Mouse (Mus musculus): ENCODE results near the gene Tmem189. TPM values are rescaled to one million over a fixed set of nuclear protein-coding genes. Genes with fewer than 3 reads are reported as not detected.

Tmem189 gene
- polyA plus RNA-seq, 1 experiment from 2014 or later, result 33.4 TPM

DNA sequence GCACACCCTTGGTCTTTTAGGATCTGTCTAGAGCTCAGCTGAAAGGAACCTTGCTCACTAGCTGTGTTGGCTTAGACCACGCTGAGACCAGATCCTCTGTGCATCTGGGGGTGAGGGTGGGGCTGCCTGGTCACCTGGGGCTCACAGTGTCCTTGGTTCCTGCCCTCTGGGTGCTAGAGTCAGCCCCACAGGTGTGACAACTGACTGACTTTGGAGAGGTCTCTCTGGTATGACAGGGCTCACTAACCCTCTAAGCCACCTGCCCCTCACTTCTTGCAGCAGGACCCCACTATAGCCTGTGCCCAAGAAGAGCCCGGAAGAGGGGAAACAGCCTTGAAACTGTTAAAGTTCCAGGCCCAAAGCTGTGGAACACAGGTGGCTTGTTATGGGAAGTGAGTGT lies 87.3 kb downstream of the Tmem189 start:
- Histone ChIP-seq H3K9me3 (no peaks in the 10 kb centered on the region), H3K4me3 (no peak overlapping the region), H3K27ac (no peak overlapping the region), H3K4me2 (no peak overlapping the region), H3K4me1 (peaks cover 3% of the 10 kb centered on the region; the same call in 1 of the 2 replicates), H3K9ac (no peak overlapping the region), H3K36me3 (replicated peaks) (0 out of 2 replicates have a peak, but pooled peaks cover 3% of the 10 kb centered on the region), H3K27me3 (replicated peaks) (no peaks in the 10 kb centered on the region)
- WGBS, result 86% methylated on average over 2 of the region's 2 CpGs
- ATAC-seq (replicated peaks), result no peak

DNA sequence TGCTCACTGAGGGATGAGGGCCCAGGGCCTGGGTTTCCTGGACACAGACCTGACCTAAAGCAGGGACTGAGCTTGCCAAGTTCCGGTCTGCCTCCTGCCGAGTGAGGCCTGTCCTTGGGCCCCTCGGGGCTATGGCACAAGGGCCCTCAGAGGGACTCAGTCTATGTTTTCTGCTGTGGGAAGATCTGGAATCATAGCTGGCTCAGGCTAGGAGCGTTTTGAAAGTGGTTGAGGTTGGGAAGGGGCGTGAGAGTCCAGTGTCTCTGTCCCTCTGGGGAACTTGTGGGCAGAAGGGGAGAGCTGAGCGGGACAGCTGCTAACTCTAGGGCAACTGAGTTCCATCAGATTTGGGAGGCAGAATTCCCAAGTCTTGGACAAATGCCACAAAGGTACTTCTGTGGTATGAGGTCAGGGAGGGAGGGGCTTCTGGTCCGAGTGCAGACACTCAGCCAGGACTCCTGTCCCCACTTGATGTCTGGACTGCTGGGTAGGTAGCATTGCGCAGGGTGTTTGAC lies 89.1 kb downstream of the Tmem189 start:
- H3K36me3 ChIP-seq (replicated peaks), result no peaks in the 10 kb centered on the region
- H3K4me1 ChIP-seq, result peaks cover 7% of the 10 kb centered on the region; the same call in 1 of the 2 replicates
- 78% methylated on average over 8 of the region's 8 CpGs for WGBS
- H3K27ac ChIP-seq, result no peak overlapping the region
- no peak overlapping the region for H3K9ac ChIP-seq
- H3K4me3 ChIP-seq, result no peak overlapping the region
- no peak for ATAC-seq (replicated peaks)
- no peaks in the 10 kb centered on the region for H3K9me3 ChIP-seq
- no peak overlapping the region for H3K4me2 ChIP-seq
- H3K27me3 ChIP-seq (replicated peaks), result no peaks in the 10 kb centered on the region

DNA sequence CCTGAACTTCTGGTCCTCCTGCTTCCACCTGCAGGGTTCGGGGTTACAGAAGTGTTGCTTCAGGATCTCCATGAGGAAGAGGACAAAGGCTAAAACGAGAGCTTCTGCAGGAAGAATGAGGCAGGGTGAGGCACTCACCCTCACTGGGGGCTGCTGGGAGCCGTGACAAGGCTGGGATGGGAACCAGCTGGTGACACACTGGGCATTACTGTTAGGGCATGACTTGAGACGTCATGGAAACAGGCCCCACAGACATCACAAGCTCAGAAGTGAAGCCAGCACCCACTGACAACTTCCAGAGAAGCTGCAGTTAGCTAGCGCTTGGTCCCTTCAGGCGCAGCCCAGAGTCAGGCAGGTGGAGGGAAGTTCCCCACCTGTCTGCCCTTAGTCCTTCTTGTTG lies 89.7 kb downstream of the Tmem189 start:
- peaks cover 7% of the 10 kb centered on the region; the same call in 1 of the 2 replicates for H3K4me1 ChIP-seq
- no peaks in the 10 kb centered on the region for H3K27me3 ChIP-seq (replicated peaks)
- H3K9me3 ChIP-seq, result no peaks in the 10 kb centered on the region
- H3K4me2 ChIP-seq, result no peak overlapping the region
- no peak overlapping the region for H3K27ac ChIP-seq
- whole genome bisulfite sequencing, result 73% methylated on average over 6 of the region's 6 CpGs
- ATAC-seq (replicated peaks), result no peak
- H3K4me3 ChIP-seq, result no peak overlapping the region
- H3K9ac ChIP-seq, result no peak overlapping the region
- no peaks in the 10 kb centered on the region for H3K36me3 ChIP-seq (replicated peaks)

DNA sequence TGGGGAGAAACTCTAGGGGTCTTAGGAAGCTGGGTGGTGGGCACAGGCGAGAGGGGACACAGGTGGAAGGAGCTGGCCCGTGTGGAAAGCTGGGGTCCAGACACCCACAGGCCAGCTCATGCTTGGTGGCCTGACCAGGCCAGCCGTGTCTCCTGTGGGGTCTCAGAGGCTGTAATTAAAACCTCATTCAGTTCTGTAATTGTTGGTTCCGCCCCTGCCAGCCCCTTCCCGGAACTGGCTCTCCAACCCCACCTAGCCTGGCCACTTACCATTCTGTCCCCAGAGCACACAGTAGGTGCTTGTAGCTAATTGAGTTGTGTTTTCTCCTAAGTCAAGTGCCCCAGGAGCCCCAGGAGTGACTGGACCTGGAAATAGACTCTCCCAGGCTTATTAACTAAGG lies 90.4 kb downstream of the Tmem189 start:
- H3K36me3 ChIP-seq (replicated peaks), result no peaks in the 10 kb centered on the region
- H3K9me3 ChIP-seq, result no peaks in the 10 kb centered on the region
- no peak overlapping the region for H3K27ac ChIP-seq
- WGBS, result 75% methylated on average over 5 of the region's 5 CpGs
- no peak for ATAC-seq (replicated peaks)
- H3K4me1 ChIP-seq, result peaks cover 7% of the 10 kb centered on the region; the same call in 1 of the 2 replicates
- H3K4me3 ChIP-seq, result no peak overlapping the region
- H3K4me2 ChIP-seq, result no peak overlapping the region
- no peak overlapping the region for H3K9ac ChIP-seq
- H3K27me3 ChIP-seq (replicated peaks), result no peaks in the 10 kb centered on the region

DNA sequence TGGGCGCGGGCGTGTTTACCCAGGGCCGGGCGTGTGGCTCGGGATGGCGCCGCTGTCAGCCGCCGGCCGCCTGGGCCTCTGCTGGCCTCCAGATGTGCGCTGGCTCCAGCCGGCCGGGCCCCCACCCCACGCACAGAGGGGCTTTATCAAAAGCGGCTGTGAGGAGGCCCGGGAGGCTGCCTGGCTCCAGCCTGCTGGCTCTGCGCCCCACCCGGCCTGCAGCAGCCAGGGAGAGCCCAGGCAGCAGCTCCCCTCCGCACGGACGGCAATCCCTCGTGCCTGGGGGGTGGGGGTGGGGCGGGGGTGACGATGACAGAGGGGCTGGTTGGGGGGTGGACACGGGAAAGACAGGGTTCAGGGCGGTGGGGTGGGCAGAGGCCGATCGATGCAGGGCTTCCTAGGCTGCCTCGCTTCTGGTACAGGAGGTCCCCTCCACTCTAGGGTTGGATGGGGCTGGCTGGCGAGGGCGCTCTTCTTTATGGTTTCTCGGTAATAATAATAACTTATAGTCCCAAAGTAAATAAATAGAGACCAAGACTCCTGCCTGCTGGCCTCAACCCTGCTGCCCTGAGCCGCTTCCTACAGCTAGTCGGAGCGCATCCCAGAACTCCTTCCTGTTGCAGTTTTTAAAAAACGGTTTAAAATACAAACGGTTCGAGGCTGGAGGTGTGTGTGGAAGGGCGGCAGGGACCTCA lies 92.0 kb downstream of the Tmem189 start:
- Histone ChIP-seq H3K36me3 (replicated peaks) (no peaks in the 10 kb centered on the region), H3K4me2 (peak overlapping the region; percentile 38), H3K27me3 (replicated peaks) (no peaks in the 10 kb centered on the region), H3K27ac (no peak overlapping the region), H3K4me1 (peaks cover 7% of the 10 kb centered on the region; the same call in 1 of the 2 replicates), H3K9me3 (no peaks in the 10 kb centered on the region), H3K9ac (no peak overlapping the region; the same call in 1 of the 2 replicates), H3K4me3 (no peak overlapping the region)
- peak; percentile 27; the same call in 1 of the 2 replicates for ATAC-seq (replicated peaks)
- WGBS, result 30% methylated on average over 40 of the region's 40 CpGs

DNA sequence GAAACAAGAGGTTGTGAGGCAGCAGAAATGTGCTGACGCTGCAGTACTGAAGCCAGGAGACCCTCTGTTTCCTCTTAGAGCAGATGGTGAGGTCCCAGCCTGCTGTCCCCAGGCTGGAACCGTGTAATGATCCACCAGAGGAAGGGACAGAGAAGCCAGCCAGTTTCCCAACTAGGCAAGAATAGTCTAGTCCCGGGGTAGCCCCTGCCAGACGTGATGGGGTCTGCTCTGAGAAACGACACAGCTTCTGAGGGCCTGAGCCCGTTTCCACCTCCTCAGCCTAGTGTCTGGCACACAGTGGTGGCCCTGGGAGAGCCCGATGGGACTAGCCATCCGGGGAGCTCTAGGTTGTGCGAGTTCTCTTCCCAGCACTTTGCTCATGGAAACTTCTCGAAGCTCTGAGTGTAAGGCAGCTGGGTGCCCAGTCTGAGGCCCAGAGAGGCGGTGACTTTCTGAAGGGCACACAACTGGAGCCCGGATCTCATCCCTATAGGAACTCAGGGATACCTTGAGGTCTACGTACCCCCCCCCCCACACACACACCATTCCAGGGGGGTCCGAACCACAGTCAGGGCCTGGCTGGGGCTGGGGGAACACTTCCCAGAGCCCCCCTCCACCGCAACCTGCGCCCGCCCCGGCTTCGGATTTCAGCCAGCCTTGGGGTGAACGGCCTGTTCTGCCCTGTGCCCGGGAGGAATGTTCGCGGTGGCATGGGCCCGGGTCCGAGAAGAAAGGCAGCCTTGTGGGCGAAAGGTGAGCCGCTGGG lies 92.7 kb downstream of the Tmem189 start:
- H3K4me2 ChIP-seq, result peak overlapping the region; percentile 38
- H3K9me3 ChIP-seq, result no peaks in the 10 kb centered on the region
- no peaks in the 10 kb centered on the region for H3K27me3 ChIP-seq (replicated peaks)
- no peak overlapping the region for H3K4me3 ChIP-seq
- H3K9ac ChIP-seq, result no peak overlapping the region; the same call in 1 of the 2 replicates
- H3K27ac ChIP-seq, result no peak overlapping the region
- 39% methylated on average over 27 of the region's 27 CpGs for WGBS
- H3K36me3 ChIP-seq (replicated peaks), result no peaks in the 10 kb centered on the region
- peaks cover 7% of the 10 kb centered on the region; the same call in 1 of the 2 replicates for H3K4me1 ChIP-seq
- no peak for ATAC-seq (replicated peaks)

DNA sequence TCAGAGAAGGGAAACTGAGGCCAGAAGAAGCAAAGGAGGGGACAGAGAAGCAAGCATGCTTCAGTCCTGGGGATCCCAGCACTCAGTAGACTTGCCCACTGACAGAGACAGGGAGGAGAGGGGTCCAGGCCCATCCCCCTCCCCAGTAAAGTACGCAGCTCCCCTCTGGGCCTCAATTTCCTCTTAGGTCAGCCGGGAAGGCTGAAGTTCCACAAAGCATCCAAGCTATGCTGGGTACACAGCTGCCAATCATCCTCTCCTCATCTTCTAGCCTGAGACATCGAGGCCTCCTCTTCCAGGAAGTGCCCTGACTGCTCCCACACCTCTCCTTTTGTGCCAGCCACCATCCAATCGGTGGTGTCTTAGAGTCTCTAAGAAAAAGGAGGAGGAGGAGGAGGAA lies 93.4 kb downstream of the Tmem189 start:
- ATAC-seq (replicated peaks), result no peak
- Histone ChIP-seq H3K4me2 (no peak overlapping the region), H3K9ac (no peak overlapping the region), H3K36me3 (replicated peaks) (no peaks in the 10 kb centered on the region), H3K27me3 (replicated peaks) (no peaks in the 10 kb centered on the region), H3K4me3 (no peak overlapping the region), H3K9me3 (no peaks in the 10 kb centered on the region), H3K4me1 (peaks cover 7% of the 10 kb centered on the region; the same call in 1 of the 2 replicates), H3K27ac (no peak overlapping the region)
- 58% methylated on average over 4 of the region's 4 CpGs for WGBS

DNA sequence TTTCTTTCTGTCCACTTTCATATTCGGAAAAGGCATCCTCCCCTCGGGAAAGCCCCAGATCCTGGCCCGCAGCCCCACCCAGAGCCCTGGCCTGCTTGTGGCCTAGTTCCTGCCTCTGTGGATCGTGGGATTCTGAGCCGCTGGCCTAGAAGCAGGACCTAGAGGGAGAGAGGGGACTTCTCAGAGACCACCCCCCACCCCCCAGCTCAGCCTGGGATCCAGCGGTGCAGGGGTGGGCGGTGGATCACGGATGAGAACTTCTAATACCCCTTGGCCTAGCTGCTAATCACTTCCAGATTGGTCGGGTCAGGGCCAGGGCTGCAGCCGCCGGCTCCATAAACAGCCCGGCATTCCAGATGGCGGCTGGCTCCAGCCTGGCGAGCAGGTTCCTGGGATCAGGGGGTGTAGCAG lies 93.9 kb downstream of the Tmem189 start:
- no peak overlapping the region for H3K27ac ChIP-seq
- no peak overlapping the region for H3K4me3 ChIP-seq
- WGBS, result 47% methylated on average over 14 of the region's 14 CpGs
- ATAC-seq (replicated peaks), result no peak
- no peak overlapping the region for H3K9ac ChIP-seq
- H3K36me3 ChIP-seq (replicated peaks), result no peaks in the 10 kb centered on the region
- H3K4me1 ChIP-seq, result peaks cover 7% of the 10 kb centered on the region; the same call in 1 of the 2 replicates
- H3K27me3 ChIP-seq (replicated peaks), result no peaks in the 10 kb centered on the region
- H3K4me2 ChIP-seq, result no peak overlapping the region
- no peaks in the 10 kb centered on the region for H3K9me3 ChIP-seq

DNA sequence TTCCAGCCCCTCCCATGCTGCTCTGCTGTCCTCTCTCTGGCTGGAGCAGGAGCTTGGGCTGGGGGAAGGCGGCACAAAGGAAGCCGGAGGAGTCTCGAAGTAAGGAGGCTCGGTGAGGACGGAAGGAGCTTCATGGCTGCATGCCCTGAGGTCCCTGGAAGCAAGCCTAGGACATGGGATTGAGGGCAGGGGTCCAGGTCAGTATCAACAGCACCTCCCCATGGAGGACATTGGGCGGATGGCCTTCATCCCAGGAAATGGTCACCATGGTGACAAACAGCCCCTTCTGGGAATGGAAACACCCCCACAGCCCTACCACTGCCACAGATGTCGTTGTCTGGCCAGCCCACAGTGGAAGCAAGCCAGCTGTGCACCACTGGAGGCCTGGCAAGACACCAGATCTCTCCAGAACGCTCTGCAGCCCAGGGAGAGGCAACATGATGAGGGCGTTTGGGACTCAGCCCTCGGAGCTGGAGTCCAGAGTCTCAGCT lies 95.1 kb downstream of the Tmem189 start:
- H3K36me3 ChIP-seq (replicated peaks), result no peaks in the 10 kb centered on the region
- H3K27me3 ChIP-seq (replicated peaks), result no peaks in the 10 kb centered on the region
- no peak overlapping the region for H3K4me2 ChIP-seq
- peaks cover 7% of the 10 kb centered on the region; the same call in 1 of the 2 replicates for H3K4me1 ChIP-seq
- H3K9me3 ChIP-seq, result no peaks in the 10 kb centered on the region
- no peak for ATAC-seq (replicated peaks)
- 28% methylated on average over 10 of the region's 10 CpGs for WGBS
- no peak overlapping the region for H3K27ac ChIP-seq
- no peak overlapping the region for H3K4me3 ChIP-seq
- H3K9ac ChIP-seq, result no peak overlapping the region

DNA sequence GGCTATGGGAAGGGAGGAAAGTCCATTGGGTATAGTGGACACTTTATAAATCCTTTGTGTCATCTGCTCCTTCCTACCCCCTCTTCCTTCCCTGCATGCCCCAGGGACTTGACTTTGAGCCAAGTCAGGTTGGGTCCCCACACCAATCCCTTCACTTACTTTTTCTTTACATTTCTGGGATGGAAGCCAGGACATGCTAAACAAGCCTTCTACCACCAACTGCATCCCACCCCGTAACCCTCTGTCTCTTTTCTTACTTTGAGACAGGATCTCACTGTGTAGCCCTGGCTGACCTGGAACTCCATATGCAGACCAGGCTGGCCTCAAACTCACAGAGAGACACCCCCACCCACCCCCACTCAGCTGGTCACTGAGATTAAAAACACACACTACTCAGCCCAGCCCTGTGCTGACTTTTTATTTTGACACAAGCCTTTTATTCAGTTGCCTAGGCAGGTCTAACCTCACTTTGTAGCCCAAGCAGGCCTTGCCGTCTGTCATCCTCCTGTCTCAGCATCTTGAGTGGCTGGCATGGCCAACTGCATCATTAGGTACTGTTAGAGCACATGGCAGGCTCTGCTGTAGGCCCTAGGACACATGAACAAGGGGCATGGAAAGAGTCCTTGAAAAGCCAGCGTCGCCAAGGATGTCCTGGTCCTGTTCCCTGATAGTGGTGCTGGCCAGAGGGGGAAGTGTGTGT lies 95.9 kb downstream of the Tmem189 start:
- no peak for ATAC-seq (replicated peaks)
- Histone ChIP-seq H3K36me3 (replicated peaks) (no peaks in the 10 kb centered on the region), H3K4me1 (peaks cover 7% of the 10 kb centered on the region; the same call in 1 of the 2 replicates), H3K4me3 (no peak overlapping the region), H3K27ac (no peak overlapping the region), H3K4me2 (no peak overlapping the region), H3K9me3 (no peaks in the 10 kb centered on the region), H3K27me3 (replicated peaks) (no peaks in the 10 kb centered on the region), H3K9ac (no peak overlapping the region)
- WGBS, result 85% methylated on average over 4 of the region's 4 CpGs
